Comparison of ENCODE assay signal across 16 mouse cellular contexts in genomic region chr19:38325029-38325398, GRCm38 (mm10).
DNase-seq lines count a peak whose midpoint lies in the region; ATAC-seq and TF ChIP-seq lines count a peak whose summit lies in the region.
"Had no signal": no experiment of that assay in that cellular context is flagged by ENCODE, and none has a peak within 500 bp of the region (broad histone marks: within the 10 kb centered on the region; RNA-seq: fewer than 3 reads in every experiment).

No protein-coding gene starts in this region.

- TF ChIP-seq POLR2A in small intestine, adult 2 months (IDR thresholded peaks at IDR 0.05; ENCODE audit: low read depth, low read length): no peak

- no peaks in the 10 kb centered on the region for H3K9me3 ChIP-seq in heart, embryonic 10.5 days
- no peaks in the 10 kb centered on the region for H3K9me3 ChIP-seq in neural tube, embryonic 13.5 days
- H3K9me3 ChIP-seq in neural tube, embryonic 15.5 days (replicated peaks): no peaks in the 10 kb centered on the region
- no peaks in the 10 kb centered on the region for H3K9me3 ChIP-seq in forebrain, embryonic 16.5 days (ENCODE audit: control insufficient read depth, low read length)
- H3K9me3 ChIP-seq: embryonic facial prominence, embryonic 12.5 days; G1E; heart, embryonic 13.5 days had no signal

- TF ChIP-seq CTCF in small intestine, adult 2 months (IDR thresholded peaks at IDR 0.05; ENCODE audit: extremely low read depth, insufficient read length, insufficient replicate concordance, low read depth, low read length): no peak

- no peaks in the 10 kb centered on the region for H3K27me3 ChIP-seq in heart, embryonic 10.5 days (ENCODE audit: insufficient read depth, poor library complexity, severe bottlenecking)
- H3K27me3 ChIP-seq in neural tube, embryonic 13.5 days: no peaks in the 10 kb centered on the region
- H3K27me3 ChIP-seq in neural tube, embryonic 15.5 days (replicated peaks): no peaks in the 10 kb centered on the region
- no peaks in the 10 kb centered on the region for H3K27me3 ChIP-seq in forebrain, embryonic 16.5 days (replicated peaks; ENCODE audit: control insufficient read depth, insufficient read depth, low read length)
- no peaks in the 10 kb centered on the region for H3K27me3 ChIP-seq in small intestine, adult 2 months (ENCODE audit: control insufficient read depth, insufficient read depth, low read length)
- H3K27me3 ChIP-seq: embryonic facial prominence, embryonic 12.5 days; heart, embryonic 13.5 days had no signal

- no peaks in the 10 kb centered on the region for H3K36me3 ChIP-seq in heart, embryonic 10.5 days
- H3K36me3 ChIP-seq in neural tube, embryonic 13.5 days: no peaks in the 10 kb centered on the region
- no peaks in the 10 kb centered on the region for H3K36me3 ChIP-seq in neural tube, embryonic 15.5 days
- H3K36me3 ChIP-seq in forebrain, embryonic 16.5 days (ENCODE audit: control insufficient read depth, insufficient read depth): no peaks in the 10 kb centered on the region
- H3K36me3 ChIP-seq in small intestine, adult 2 months (ENCODE audit: control insufficient read depth, insufficient read depth, low read length): no peaks in the 10 kb centered on the region
- H3K36me3 ChIP-seq: embryonic facial prominence, embryonic 12.5 days; G1E; heart, embryonic 13.5 days had no signal

- WGBS in heart, embryonic 10.5 days: 67% methylated on average over 4 of the region's 4 CpGs
- 67% methylated on average over 4 of the region's 4 CpGs for WGBS in neural tube, embryonic 13.5 days
- WGBS in neural tube, embryonic 15.5 days: 59% methylated on average over 4 of the region's 4 CpGs
- 45% methylated on average over 4 of the region's 4 CpGs for WGBS in forebrain, embryonic 16.5 days
- 36% methylated on average over 4 of the region's 4 CpGs for WGBS in small intestine, adult 2 months

- no peak overlapping the region for H3K27ac ChIP-seq in heart, embryonic 10.5 days
- H3K27ac ChIP-seq in neural tube, embryonic 13.5 days (replicated peaks): no peak overlapping the region
- no peak overlapping the region for H3K27ac ChIP-seq in neural tube, embryonic 15.5 days (replicated peaks)
- no peak overlapping the region for H3K27ac ChIP-seq in forebrain, embryonic 16.5 days (ENCODE audit: low read length)
- 0 out of 2 replicates have a peak overlapping the region, but pooled peaks have one; percentile 20 for H3K27ac ChIP-seq in small intestine, adult 2 months (ENCODE audit: insufficient read depth, low read depth, low read length)
- H3K27ac ChIP-seq: embryonic facial prominence, embryonic 12.5 days; heart, embryonic 13.5 days had no signal

- no peaks in the 10 kb centered on the region for H3K4me1 ChIP-seq in heart, embryonic 10.5 days
- peaks cover 8% of the 10 kb centered on the region for H3K4me1 ChIP-seq in neural tube, embryonic 13.5 days (replicated peaks)
- H3K4me1 ChIP-seq in neural tube, embryonic 15.5 days: peaks cover 6% of the 10 kb centered on the region
- no peaks in the 10 kb centered on the region for H3K4me1 ChIP-seq in forebrain, embryonic 16.5 days (replicated peaks; ENCODE audit: control insufficient read depth, insufficient read depth, low read length)
- no peaks in the 10 kb centered on the region; the same call in 1 of the 2 replicates for H3K4me1 ChIP-seq in small intestine, adult 2 months (ENCODE audit: control insufficient read depth, insufficient read depth, insufficient read length, low read length)
- H3K4me1 ChIP-seq: embryonic facial prominence, embryonic 12.5 days had no signal

- 0 out of 2 replicates have a peak, but pooled peaks have one; percentile 17 for ATAC-seq in neural tube, embryonic 13.5 days (ENCODE audit: low read depth)
- ATAC-seq in neural tube, embryonic 15.5 days (ENCODE audit: low FRiP score): no peak; the same call in 1 of the 2 replicates
- peak; percentile 63; the same call in 1 of the 2 replicates for ATAC-seq in forebrain, embryonic 16.5 days

- no peak overlapping the region for H3K4me3 ChIP-seq in heart, embryonic 10.5 days
- no peak overlapping the region for H3K4me3 ChIP-seq in neural tube, embryonic 13.5 days
- H3K4me3 ChIP-seq in neural tube, embryonic 15.5 days (replicated peaks): no peak overlapping the region
- no peak overlapping the region for H3K4me3 ChIP-seq in forebrain, embryonic 16.5 days (replicated peaks; ENCODE audit: low read length)
- no peak overlapping the region for H3K4me3 ChIP-seq in small intestine, adult 2 months (ENCODE audit: low read depth, low read length)
- H3K4me3 ChIP-seq: embryonic facial prominence, embryonic 12.5 days; heart, embryonic 13.5 days had no signal

- H3K4me2 ChIP-seq in neural tube, embryonic 13.5 days: no peak overlapping the region
- H3K4me2 ChIP-seq in neural tube, embryonic 15.5 days: no peak overlapping the region
- no peak overlapping the region for H3K4me2 ChIP-seq in forebrain, embryonic 16.5 days (ENCODE audit: low read length)
- H3K4me2 ChIP-seq: embryonic facial prominence, embryonic 12.5 days; heart, embryonic 13.5 days had no signal

- no peak overlapping the region for H3K9ac ChIP-seq in neural tube, embryonic 13.5 days
- no peak overlapping the region for H3K9ac ChIP-seq in neural tube, embryonic 15.5 days (replicated peaks)
- H3K9ac ChIP-seq in forebrain, embryonic 16.5 days (replicated peaks; ENCODE audit: low read depth, low read length): no peak overlapping the region
- H3K9ac ChIP-seq: embryonic facial prominence, embryonic 12.5 days; heart, embryonic 13.5 days had no signal

- peak; percentile 14 for DNase-seq in heart, embryonic 10.5 days (ENCODE audit: low spot score)
- DNase-seq in heart, adult 9 months (ENCODE audit: low spot score in 2 of 2): no peak
- no peak for DNase-seq in adrenal gland, adult 18-20 months (ENCODE audit: low spot score in 2 of 2)
- DNase-seq in layer of hippocampus, postnatal 25 days (ENCODE audit: extremely low spot score in 1 of 2, low spot score in 1 of 2): no peak
- DNase-seq: adrenal gland, adult 2 months; kidney, adult 11 months; liver; lung, adult 18-20 months; thymus, postnatal 25 days had no signal
